Mouse (Mus musculus): Measurements from ENCODE around the gene Vmn2r114.
"Not testable (repeated sequence)": the region's sequence is repeated elsewhere in the genome, so short reads cannot be mapped to it uniquely, and the experiment has no call there.

Gene Vmn2r114

DNA sequence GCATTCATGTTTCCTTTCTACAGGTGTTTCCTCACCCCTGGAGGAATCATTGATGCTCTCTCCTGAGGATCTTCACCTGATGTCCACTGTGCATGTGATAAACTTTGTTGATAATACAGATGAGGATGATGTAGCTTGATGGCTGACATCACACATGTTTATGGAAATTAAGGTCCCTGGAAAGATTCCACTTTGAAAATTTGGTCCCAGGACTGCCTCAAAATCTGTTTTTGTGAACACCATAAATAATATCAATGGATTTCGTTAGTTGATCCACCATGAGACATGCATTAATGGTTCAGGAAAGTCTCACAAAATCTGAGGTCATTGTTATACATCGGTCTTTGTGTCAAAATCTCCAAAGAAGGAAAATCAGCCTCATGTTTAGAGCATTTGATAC is at the start of gene Vmn2r114:
Vmn2r114 (minus strand) TSS at position 101 of the 400 bp plus-strand sequence.
- DNase-seq (ENCODE audit: low read depth, low spot score) = not testable (repeated sequence)

DNA sequence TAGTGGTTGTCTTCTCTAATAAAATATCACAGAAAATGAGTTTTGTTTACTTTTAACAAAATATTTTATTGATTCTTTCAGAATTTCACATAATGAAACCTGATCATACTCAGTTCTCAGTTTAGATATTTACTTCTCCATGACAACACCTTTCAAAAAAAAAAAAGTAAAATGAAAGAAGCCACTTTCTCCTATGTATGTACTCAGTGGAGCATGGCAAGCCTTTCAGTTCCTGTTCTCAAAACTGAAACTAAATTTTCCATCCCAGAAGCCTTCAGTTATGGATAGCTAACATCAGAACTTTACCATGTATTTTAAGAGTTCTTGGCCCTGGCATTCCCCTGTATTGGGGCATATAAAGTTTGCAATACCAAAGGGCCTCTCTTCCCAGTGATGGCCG is 39.3 kb upstream of the Vmn2r114 start:
- no peak for DNase-seq (ENCODE audit: low read depth, low spot score)

DNA sequence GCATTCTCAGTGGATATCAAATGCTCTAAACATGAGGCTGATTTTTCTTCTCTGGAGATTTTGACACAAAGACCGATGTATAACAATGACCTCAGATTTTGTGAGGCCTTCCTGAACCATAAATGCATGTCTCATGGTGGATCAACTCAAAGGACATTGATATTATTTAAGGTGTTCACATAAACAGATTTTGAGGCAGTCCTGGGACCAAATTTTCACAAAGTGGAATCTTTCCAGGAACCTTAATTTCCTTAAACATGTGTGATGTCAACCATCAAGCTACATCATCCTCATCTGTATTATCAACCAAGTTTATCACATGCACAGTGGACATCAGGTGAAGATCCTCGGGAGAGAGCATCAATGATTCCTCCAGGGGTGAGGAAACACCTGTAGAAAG is 31.1 kb upstream of the Vmn2r114 start, which contains the start of gene Vmn2r115:
Vmn2r115 (plus strand) TSS at position 301 of the 400 bp plus-strand sequence.
- DNase-seq (ENCODE audit: low read depth, low spot score) = not testable (repeated sequence)

- DNase-seq (ENCODE audit: low read depth, low spot score) = no peak
Measured at GRCm38 (mm10) chr17:23330657-23331056, 18.3 kb upstream of the Vmn2r114 start.
